Mouse (Mus musculus) spleen, postnatal 4 days (tissue): ENCODE measurements around the gene Ankrd13d.

ENCODE experiments used
- DNase-seq, 2 experiments: peaks; one replicate each; pipeline ENCODE4 v3.0.0; 2022; ENCODE audit warnings: low spot score in 2 of 2

Ankrd13d gene

GRCm38 (mm10) chr19:4301735-4302651 is 19.1 kb upstream of the Ankrd13d start:
- DNase-seq = peak; percentile 74 to 83

DNA sequence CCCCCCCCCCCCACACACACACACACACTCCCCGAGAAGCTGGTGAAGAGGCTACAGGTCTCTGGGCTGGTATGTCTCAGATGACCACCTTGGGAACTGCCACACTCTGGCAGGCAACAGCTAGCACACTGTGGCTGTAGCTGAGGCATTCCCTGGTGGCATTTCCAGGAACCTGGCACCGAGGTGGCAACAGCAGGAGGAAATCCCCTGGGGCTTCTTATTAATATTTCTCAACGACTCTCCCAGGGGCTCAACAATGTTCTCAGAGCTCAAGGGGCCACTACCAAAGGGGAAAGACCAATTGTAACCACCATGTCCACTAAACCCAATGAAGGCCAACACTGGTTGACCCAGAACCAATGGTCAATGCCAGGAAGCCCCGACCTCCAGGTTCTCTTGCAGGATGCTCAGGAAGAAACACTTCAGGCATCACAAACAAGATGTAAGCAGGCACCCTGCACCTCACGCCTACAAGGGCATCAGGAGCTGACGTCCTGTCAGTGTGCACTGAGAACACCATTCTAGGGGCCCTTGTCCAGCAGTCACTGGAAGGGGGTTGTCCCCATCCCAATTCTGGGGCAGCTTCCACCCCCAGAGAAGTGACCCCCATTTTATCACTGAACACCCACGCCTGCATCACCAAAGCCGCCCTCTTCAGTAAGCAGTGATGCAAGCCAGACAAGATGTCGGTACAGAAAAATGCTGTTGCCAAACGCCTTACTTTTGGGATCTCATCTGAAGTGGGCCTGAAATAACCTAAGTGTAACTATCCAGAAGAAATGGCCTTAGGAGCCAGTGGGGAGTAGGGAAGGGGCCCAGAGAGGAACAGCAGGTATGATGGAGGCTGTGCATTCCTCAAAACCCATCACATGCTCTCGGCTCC is 18.2 kb upstream of the Ankrd13d start:
- peak in 1 of 2 experiments; percentile 66 for DNase-seq

GRCm38 (mm10) chr19:4300271-4300704 is 17.4 kb upstream of the Ankrd13d start:
- peak; percentile 76 to 84 for DNase-seq

- peak; percentile 42 to 67 for DNase-seq
These were observed 16.8 kb upstream of the Ankrd13d start for GRCm38 (mm10) chr19:4299574-4300270.

DNA sequence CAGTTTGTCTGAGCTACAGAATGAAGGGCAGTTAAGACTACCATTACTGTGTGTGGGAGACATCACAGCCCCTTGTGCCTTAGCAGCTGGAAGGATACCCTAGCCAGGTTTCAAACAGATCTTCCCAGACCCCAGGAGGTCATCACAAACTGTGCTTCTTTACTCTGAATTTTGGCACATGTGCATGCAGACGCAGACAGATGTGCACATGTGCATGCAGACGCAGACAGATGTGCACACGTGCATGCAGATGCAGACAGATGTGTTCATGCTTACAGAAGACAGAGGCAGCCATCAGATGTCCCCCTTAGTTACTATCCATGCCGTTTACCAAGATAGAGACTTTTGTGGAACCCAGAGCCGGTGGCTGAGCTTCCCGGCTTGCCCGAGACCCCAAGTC is 16.2 kb upstream of the Ankrd13d start:
- DNase-seq = peak in 1 of 2 experiments; percentile 53

GRCm38 (mm10) chr19:4298322-4299121 is 15.6 kb upstream of the Ankrd13d start:
- peak in 1 of 2 experiments; percentile 67 for DNase-seq

DNA sequence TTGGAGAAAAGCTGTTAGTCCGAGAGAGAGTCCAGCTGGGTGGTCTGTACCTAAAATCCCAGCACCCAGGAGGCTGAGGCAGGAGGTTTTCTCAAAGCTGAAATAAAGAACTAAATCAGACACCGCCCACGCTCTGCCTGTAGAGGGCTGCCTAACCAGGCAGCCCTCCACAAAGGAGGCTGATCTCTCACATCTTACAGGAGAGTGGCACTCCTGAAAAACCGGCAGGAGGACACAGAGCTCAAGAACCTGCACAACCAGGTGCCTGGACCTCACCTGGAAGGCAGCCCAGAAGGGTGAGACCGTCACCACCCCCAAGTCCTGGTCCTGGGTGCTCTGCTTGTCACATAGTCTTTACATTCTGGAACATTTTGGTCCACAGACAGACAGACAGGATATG is 14.9 kb upstream of the Ankrd13d start:
- DNase-seq = peak in 1 of 2 experiments; percentile 61

DNA sequence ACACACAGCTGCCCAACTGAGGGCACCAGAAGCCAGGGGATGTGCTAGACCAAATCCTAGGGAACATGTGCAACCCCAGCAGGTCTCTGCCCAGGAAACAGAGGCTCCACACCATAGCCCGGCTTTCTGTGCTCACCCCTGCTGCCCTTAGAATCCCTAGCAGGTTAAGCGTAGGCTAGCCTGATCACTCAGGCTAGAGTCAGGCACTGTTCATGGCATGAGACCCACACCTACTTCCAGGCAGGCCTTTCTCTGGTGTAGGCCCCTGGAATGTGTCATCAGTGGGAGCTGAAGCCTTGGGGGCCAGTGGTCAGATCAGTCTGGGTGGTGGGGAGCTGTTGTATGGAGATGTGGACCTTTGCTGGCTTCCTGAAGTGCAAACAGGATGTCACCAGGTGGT is 13.7 kb upstream of the Ankrd13d start:
- DNase-seq = peak; percentile 12 to 63

- no peak for DNase-seq
These were observed 12.5 kb upstream of the Ankrd13d start for GRCm38 (mm10) chr19:4295391-4295790.

DNA sequence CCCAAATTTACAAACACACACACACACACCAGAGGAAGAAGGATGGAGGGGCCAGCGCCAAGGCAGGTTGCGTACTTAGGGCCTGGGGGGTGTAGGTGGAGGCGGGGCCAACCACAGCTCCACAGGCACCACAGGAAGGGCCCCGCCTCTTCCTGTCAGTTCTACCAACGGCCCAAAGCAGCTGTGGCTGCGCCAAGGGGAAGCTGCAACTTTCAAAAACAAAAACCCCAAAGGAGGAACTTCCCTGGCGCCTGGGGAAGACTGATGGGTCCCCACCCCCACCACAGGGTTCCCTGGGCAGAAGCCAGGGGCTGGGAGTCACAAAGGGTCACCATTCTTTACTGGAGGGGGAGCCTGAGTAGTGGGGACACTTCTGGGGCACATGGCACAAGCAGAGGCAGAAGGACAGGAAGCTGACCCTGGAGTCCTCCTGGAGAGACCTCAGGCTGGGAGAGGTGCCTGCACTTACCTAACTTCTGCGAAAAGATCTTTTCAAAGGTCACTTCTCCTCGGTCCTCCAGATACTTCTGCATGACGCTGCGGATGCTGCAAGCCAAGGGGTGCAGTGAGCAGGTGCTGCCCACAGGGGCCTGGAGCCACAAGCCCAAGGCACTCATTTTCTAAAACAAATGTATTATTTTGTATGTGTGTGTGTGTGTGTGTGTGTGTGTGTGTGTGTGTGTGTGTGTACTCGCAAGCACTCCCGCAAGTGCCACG is 11.6 kb upstream of the Ankrd13d start:
- peak; percentile 79 to 85 for DNase-seq

- no peak for DNase-seq
These were observed 8.2 kb upstream of the Ankrd13d start for GRCm38 (mm10) chr19:4291161-4291560.

- DNase-seq = no peak
These were observed 7.8 kb upstream of the Ankrd13d start for GRCm38 (mm10) chr19:4290749-4291148.

DNA sequence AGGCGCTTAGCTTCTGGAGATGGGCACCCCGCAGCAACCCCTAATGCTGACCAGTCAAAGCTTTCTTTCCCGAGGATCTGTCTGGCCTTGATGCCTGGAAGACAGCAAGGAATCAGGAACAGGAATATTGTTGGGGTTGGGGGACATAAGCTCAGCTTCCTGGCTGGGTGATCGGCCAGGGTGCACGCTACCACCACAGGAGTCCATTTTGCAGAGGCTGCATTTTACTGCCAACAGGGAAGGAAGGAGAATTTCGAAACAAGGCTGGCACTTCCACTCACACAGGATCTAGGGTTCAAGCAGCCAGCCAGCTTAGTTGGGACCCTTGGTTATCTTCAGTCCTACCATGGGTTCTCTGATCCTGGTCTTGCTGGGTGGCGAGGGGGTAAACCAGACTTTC is 716 bp upstream of the Ankrd13d start:
- no peak for DNase-seq

DNA sequence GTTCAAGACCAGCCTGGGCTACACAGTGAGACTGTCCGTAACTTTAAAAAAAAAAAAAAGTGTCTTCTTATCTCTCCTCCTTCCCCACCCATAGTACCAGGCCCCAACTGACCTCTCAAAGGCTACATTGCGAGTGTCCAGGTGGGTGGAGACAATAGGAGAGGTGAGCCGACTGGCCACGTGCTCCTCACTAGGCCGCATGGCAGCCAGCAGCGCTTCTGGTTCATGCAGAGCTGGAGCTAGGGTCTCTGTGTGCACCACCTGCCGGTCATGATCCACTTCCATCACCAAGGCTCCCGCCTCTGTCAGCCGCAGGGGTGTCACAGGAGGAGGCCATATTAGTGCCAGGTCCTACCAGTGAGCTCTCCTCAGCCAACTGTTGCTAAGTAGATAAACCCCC is 2.5 kb downstream of the Ankrd13d start:
- no peak for DNase-seq

GRCm38 (mm10) chr19:4279487-4279886 is 3.5 kb downstream of the Ankrd13d start:
- no peak for DNase-seq

GRCm38 (mm10) chr19:4270972-4271371 is 12.0 kb downstream of the Ankrd13d start:
- peak in 1 of 2 experiments; percentile 56 for DNase-seq

DNA sequence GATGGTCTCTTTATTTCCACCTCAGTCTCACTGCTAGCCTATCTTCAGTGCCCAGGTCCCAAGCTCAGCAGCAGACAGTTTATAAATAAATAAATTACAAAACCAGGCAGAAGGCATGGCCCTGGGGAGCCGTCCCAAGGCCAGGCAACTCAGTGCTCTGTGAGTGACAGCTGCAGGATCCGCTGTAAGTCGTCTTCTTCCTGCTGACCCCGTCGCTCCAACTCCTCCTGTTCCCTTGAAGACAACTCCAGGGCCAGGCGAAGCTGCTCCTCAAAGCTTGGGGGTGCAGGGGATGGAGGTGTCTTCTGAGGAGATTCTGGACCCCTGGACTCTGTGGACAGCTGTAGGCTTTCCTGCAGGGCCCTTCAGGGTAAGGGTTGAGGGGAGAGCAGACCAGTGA is 12.8 kb downstream of the Ankrd13d start:
- peak in 1 of 2 experiments; percentile 11 for DNase-seq

GRCm38 (mm10) chr19:4268566-4269361 is 14.2 kb downstream of the Ankrd13d start, which contains the start of gene Ssh3:
TSS of gene Ssh3 (minus strand) at chr19:4269180.
- DNase-seq = peak; percentile 64 to 81

DNA sequence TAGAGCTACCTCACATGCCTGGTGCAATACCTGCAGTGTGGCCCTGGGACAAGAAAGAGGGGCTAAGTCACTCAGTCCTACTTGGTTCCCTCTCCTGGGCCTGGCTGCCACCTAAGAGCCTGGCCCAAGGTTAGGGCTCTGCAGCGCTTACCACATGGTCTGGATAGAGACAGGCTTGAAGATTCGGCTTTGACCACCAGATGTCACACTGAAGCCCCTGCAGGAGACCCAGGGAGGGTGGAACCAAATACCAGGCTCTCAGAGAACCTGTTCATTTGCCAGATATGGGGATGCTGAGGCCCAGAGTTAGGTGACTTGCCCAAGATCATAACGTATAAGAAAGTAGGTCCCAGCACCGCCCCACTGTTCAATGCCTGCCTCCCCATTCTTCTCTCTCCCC is 17.0 kb downstream of the Ankrd13d start:
- DNase-seq = peak in 1 of 2 experiments; percentile 16
